Mouse (Mus musculus): Measurements from ENCODE around the gene Rgr. TPM values are rescaled to one million over a fixed set of nuclear protein-coding genes. Genes with fewer than 3 reads are reported as not detected.

Gene Rgr
- polyA plus RNA-seq (2017; shearing (Covaris generic)): not detected

DNA sequence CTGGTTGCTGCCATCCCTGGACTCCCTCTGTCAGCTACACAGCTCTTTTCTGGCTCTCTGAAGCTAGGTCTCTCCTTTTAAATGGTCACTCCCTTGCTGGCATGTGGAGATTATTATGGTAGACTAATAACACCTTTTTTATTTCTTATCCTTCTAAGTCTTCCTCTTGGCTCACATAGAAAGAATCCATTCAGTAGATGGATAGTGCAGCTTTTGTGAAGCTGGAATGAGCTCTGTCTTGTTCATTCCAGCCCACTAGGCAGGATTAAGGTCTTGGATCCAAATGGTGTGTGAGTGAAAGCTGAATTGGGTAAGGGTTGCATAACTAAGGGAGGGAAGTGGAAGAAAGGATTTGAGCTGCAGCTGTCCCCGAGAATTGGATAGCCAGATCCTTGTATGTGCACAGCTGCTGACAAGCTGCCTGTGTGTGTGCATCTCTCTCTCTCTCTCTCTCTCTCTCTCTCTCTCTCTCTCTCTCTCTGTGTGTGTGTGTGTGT, at the start of gene Rgr:
Rgr (minus strand) TSS at position 51 of the 497 bp plus-strand sequence.
- no peak for ATAC-seq

- no peak for ATAC-seq
Observed at GRCm38 (mm10) chr14:37097956-37098530, 49.3 kb upstream of the Rgr start, which contains the start of gene Cdhr1. Gene Cdhr1 (minus strand): TSS chr14:37098347.

DNA sequence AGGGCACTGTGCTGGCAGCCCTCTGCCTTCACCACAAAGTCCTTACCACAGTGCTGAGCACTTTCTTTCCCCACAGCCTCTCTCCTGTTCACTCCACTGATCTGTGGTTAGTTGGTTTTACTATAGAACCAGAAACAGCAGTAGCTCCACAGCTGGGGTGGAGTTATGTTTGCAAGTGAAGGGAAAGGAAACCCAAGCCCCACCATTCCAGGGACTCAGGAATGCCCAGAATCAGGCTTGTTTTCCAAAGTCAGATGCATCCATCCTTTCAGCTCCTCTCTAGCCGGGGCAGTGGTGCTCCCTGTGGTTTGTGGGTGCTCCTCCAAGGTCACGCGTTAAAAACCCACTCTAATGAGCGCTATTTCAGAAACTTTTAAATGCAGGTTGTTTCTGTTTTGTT, 46.8 kb upstream of the Rgr start:
- no peak for ATAC-seq

GRCm38 (mm10) chr14:37094436-37094835, 45.7 kb upstream of the Rgr start:
- ATAC-seq: no peak

- ATAC-seq: no peak
Observed at GRCm38 (mm10) chr14:37083755-37084154, 35.0 kb upstream of the Rgr start.

DNA sequence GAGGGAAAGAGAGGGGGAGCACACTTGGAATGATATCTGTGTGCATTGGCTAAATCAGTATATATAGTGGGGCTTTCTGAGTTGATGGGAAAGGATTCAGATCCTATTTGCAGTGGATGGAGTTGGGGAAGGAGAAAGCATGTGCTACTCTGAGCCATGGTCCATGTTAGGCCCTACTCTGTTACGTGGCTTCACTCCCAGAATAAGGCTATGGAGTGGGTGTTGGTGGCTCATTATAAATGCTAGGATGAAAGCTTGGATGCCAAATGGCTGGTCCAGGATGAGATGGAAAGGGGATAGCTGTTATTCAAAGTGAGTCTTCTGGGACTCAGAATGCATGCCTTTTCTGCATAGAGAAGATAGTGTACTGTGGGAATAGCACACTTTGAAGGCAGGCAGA, 32.0 kb upstream of the Rgr start:
- no peak for ATAC-seq

GRCm38 (mm10) chr14:37068516-37068915, 19.8 kb upstream of the Rgr start:
- ATAC-seq: no peak

DNA sequence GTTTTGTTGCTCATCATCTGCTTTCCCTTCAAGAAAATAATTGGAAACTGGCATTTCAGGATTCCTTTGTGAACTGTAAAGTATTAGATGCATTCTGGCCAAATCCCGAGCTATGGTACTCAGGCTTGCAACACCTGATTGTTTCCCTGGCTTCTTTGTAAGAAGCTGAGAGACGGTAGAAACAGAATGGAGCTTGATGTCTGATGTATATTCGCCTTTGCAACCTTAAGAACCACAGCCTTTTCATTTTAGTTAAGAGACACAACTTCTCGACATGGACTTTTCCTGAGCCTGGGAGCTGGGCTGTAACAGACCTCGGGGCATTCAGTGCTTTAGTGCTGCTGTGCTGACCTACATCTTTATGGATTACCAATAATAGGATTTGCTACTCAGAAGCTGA, 18.9 kb upstream of the Rgr start, which contains the start of gene Lrit2:
Lrit2 (plus strand) TSS at position 301 of the 400 bp plus-strand sequence.
- ATAC-seq: no peak

- ATAC-seq: no peak
Observed at GRCm38 (mm10) chr14:37066636-37067035, 17.9 kb upstream of the Rgr start.

DNA sequence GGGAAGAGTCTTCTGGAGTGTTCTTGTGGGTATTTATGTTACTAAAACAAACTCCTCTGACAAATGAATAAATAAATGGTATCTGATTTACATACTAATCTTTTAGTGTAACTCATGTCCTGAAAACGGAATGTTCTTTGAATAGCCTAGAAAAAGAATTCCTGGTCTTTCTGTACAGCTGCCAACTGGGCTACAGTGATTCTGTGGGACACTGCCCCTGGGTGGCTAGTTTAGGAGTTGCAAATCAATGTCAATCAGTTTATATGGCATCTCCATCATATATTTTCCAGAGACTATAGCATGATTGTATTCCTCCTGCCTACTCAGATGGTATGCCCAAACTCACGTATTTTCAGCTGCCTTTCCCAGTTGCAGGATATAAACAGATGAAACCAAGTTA, 16.1 kb upstream of the Rgr start:
- no peak for ATAC-seq

DNA sequence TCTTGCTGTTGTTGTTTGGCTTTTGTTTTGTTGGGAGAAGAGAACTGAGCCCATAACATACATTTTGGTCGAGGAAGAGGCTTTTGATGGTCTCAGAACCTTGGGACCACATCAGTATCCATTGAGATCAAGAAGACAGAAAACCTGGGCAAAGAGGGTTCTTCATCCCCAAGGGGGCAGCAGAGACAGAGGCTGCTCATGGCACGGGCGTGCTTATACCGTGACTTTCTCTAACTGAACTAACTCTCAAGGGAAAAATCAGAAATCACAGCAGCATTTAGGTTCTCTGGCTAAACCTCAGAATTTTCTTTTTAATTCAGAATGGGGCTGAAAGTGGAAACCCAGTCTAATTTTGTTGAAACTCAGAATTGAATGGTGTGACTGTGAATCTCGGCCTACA, 14.3 kb downstream of the Rgr start:
- no peak for ATAC-seq

GRCm38 (mm10) chr14:37033241-37033640, 15.5 kb downstream of the Rgr start:
- peak; percentile 79 for ATAC-seq

DNA sequence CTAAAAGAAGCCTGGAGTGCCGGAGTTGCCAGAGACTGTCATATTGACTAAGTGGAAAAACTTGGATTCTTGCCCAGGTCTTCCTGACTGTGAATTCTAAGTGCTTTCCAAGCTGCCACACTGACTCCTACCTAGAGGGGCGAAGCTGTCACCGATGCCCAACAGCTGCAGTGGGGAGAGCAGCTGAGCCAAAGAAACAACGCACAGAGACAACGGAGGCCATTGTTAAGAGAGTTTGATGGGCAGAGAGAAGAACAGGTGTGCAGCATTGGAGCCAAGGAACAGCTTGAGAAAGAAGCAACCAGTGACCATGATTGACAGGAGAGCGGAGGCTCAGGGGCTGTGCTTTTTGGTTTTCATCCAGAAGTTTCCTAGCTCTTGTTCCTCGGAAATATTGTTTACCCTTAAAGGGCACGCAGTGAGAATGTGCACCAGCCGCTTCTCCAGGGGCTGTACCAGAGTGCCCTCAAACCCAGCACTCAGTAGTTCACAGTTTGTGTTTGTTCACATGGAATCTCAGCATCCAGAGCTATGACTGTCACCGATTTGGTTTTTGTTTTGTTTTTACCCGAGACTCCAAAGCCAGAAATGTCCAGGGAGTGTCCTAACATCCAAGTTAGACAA, 16.2 kb downstream of the Rgr start:
- ATAC-seq: no peak

- ATAC-seq: no peak
Observed at GRCm38 (mm10) chr14:37028555-37028954, 20.2 kb downstream of the Rgr start.

DNA sequence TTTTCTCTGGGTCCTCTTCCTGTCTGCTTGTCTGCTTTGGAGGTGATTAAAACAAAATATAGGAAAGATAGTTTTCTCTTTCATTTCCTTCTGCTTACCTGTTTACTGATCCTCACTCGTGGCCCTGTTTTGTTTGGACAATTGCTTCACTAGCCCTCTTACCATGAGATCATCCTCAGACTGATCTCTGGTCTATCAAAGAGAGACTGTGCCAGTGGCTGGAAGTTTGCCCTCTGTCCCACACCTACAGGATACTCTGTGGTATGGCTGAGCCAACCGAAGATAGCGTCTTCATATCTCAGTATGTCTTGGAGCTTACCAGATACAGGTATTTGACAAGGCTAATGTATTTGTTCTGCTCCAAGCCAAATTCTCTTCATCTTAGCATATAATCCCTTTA, 20.8 kb downstream of the Rgr start:
- ATAC-seq: no peak

DNA sequence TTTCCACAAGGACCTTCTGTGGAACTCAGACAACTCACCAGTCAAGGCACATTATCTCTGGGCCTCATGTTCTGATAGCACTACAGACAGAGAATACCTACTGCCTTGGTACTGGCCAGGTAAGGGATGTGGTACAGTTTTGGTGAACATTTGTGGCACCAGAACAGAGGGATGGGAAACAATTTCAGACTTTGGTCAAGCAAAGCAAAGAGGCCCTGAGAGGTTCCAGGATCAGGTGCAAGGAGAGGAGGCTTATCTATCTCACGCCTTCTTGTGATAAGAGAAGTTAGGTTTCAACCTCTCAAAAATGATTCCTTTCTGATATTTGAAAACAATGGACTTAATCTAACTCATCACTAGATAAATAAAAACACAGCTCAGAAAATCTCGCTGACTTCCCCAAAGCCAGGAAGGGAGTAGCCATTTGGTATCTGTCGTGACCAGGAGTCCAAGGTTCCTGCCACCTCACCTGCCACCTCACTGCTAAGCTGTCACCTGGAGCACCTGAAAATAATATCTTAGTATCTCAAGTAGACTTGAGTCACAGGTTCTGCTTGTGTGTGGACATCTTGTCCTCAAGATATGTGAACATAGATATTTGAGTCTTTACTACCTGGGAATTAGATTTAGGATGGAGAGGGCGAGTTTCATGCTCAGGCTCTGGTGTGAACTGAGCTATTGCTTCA, 21.4 kb downstream of the Rgr start:
- no peak for ATAC-seq

- no peak for ATAC-seq
Observed at GRCm38 (mm10) chr14:37015894-37016293, 32.9 kb downstream of the Rgr start.

DNA sequence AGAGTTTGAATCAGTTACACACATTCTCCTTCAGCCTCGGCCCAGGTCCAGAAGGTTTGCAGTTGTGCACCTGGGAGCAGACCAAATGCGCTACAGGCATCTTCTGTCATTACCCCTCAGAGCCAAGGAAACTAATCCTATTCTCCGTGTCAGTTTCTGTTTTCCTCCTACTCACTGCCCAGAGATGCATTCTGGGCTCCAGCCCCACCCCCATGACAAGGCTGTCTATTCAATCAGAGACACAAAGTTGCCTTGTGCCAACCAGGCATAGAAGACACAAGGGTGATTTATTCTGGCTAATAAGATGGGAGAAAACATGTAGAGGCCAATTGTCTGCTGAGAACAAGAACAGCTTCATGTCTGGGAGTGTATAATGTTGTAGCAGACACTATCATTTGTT, 35.1 kb downstream of the Rgr start:
- ATAC-seq: no peak

DNA sequence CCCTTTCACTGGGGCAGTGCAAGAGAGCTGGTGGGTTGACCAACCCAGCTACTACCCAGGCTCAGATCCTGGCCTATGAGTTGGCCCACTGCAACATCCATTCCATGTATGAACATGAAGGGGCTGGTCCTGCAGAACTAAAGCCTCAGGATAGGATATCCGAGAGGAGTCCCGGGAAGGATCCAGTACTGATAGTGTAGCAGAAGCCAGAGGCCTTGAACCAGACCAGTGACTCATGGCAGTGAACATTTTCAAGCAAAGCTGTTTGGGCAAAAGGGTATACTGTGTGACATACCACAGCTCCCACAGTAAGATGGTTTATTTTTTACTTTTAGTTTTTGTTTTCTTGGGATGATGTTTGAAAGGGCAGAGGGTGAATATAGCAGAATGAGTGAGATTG, 39.1 kb downstream of the Rgr start:
- no peak for ATAC-seq

DNA sequence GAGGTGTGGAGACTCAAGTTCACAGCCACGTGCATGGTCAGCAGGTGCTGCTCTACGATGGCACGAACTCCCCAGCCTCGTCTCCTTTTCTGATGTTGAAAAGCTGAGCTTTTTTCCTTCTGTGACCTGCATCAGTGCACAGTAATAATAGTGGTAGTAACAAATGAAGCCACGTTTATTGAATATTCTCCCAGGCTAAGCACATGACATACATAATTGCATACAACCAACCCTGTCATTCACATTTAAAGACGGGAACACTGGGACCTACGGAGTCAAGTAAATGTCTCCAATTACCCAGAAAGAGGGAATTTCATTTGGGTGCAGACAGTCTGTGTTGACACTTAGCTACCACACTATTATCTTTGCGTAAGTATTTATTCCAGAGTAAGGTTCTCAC, 42.3 kb downstream of the Rgr start:
- ATAC-seq: no peak

GRCm38 (mm10) chr14:37005865-37006264, 42.9 kb downstream of the Rgr start:
- ATAC-seq: no peak

DNA sequence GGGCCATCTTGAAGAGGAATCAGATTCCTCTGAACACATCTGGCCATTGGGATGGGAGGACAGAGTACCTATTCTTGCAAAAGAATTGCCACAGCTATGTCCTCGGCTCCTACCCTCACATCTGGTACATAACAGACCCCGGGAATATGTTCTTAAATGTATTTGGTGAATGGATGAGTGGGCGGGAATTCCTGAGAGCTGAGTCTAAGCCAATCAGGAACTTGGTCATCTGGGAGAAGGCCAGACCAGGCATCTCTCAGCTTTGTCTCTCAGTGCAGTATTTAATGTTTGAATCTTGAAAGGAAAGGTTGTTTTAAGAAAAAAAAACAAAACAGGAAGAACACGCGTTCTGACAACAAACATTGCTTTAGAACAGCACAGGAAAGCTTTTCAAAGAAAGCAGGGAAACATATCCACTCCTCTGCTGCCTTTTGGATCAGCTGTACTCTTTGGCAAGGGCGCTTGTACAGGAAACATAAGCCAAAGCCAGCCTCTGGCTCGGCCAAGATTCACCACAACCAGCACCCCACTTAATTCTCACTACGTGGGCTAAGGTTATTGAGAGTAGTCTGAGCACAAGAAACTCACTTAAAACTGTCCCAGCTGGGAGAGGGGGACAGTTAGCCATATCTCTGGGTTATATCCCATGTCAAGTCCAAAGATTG, 45.2 kb downstream of the Rgr start:
- ATAC-seq: no peak

DNA sequence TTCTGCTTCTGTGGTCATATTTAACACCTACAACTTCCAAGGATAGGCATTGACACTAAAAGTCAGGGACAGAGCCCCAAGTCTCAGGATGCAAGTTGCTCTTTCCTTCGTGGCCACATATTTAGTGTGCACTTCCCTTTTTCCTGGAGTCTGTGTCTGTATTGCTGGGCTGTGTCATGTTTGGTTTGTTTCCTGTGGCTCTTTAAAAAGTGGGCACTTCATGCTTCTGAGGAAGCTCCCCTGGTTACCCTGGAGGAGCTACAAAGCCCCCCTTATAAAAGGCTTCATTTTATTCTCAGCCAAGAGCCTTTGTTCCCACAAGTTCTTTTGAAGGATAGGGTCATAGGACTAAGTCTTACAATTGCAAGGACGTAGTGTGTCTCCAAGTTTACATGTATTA, 45.9 kb downstream of the Rgr start:
- no peak for ATAC-seq
